Mouse (Mus musculus) c-Kit-positive CD71-positive TER-119-negative erythroid progenitor cells, embryonic 14.5 days (primary cell): ENCODE data around the gene Ptger2.

Experiments
- DNase-seq: peaks from one replicate; pipeline ENCODE4 v3.0.0-alpha.2; 2013; ENCODE audit warnings: low read depth

The Ptger2 gene

GRCm38 (mm10) chr14:45049689-45050418, 61.9 kb downstream of the Ptger2 start:
- no peak for DNase-seq

GRCm38 (mm10) chr14:45050419-45050776, 62.4 kb downstream of the Ptger2 start:
- no peak for DNase-seq

GRCm38 (mm10) chr14:45051116-45051515, 63.1 kb downstream of the Ptger2 start:
- no peak for DNase-seq
